Mouse (Mus musculus): Measurements from ENCODE around the gene Hoxa1. TPM values are rescaled to one million over a fixed set of nuclear protein-coding genes. Genes with fewer than 3 reads are reported as not detected.

The Hoxa1 gene
- under 1 TPM; 0.34 to 0.55 TPM for total RNA-seq (2023)

GRCm38 (mm10) chr6:52158276-52159051 is at the start of gene Hoxa1:
Hoxa1 (minus strand) TSS chr6:52158317.

GRCm38 (mm10) chr6:52204050-52204752 is 46.1 kb upstream of the Hoxa1 start, which contains the start of gene Hoxa5:
Hoxa5 (minus strand) TSS chr6:52204587.

GRCm38 (mm10) chr6:52190906-52191810 is 33.0 kb upstream of the Hoxa1 start, which contains the start of gene Hoxa4:
Hoxa4 (minus strand) TSS chr6:52191753.

GRCm38 (mm10) chr6:52177061-52177735 is 19.1 kb upstream of the Hoxa1 start, which contains the start of gene 5730596B20Rik:
5730596B20Rik (plus strand) TSS chr6:52177498.

GRCm38 (mm10) chr6:52164626-52165440 is 6.7 kb upstream of the Hoxa1 start, which contains the start of gene Hoxa2:
Hoxa2 (minus strand) TSS chr6:52164831.

Other genes with a start within 250 kb of the Hoxa1 start
- gene Skap2, start 145.8 kb downstream of the Hoxa1 start, total RNA-seq (2023) = 100 to 1,000 TPM; 179 to 182 TPM
- not detected for gene Hoxa2, start 6.5 kb upstream of the Hoxa1 start, total RNA-seq (2023)
- not detected for gene 5730596B20Rik, start 19.2 kb upstream of the Hoxa1 start, total RNA-seq (2023)
- not detected for gene Hoxa4, start 33.4 kb upstream of the Hoxa1 start, total RNA-seq (2023)
- gene Hoxa5, start 46.3 kb upstream of the Hoxa1 start, total RNA-seq (2023) = under 1 TPM in 1 of 2 experiments, not detected in 1; 0.27 TPM
- gene Hoxa6, start 50.4 kb upstream of the Hoxa1 start, total RNA-seq (2023) = not detected
- gene Hoxa3, start 55.0 kb upstream of the Hoxa1 start, total RNA-seq (2023) = under 1 TPM in 1 of 2 experiments, not detected in 1; 0.24 TPM
- not detected for gene Gm28308, start 55.0 kb upstream of the Hoxa1 start, total RNA-seq (2023)
- gene Hoxa7, start 63.5 kb upstream of the Hoxa1 start, total RNA-seq (2023) = not detected
- not detected for gene Hoxa9, start 72.8 kb upstream of the Hoxa1 start, total RNA-seq (2023)
- gene Hoxa10, start 82.5 kb upstream of the Hoxa1 start, total RNA-seq (2023) = not detected
- not detected for gene Hoxa11, start 87.5 kb upstream of the Hoxa1 start, total RNA-seq (2023)
- not detected for gene Hoxa13, start 102.6 kb upstream of the Hoxa1 start, total RNA-seq (2023)
- gene Evx1, start 155.2 kb upstream of the Hoxa1 start, total RNA-seq (2023) = not detected